Mouse (Mus musculus) intestine, embryonic 15.5 days (tissue): ENCODE measurements around the gene Mmd2. TPM values are rescaled to one million over a fixed set of nuclear protein-coding genes. Genes with fewer than 3 reads are reported as not detected.
A peak's percentile ranks its signal among the peaks of the same experiment; 100 is the strongest.

Source experiments
- ATAC-seq: fragments of 200-750 bp; cut with Nextera tagmentation; 2 replicates; pipeline ENCODE4 v1.8.0; 2017; ENCODE audit warnings: moderate TSS enrichment, moderate library complexity
- H3K27ac ChIP-seq: fragments of 300-500 bp; sonication (generic); 2 replicates; pipeline ENCODE4 v1.5.1; 2015; ENCODE audit warnings: mild to moderate bottlenecking, inconsistent platforms
- H3K27me3 ChIP-seq: fragments of 300-500 bp; sonication (generic); replicated peaks from 2 replicates; pipeline ENCODE4 v1.6.1; 2015; ENCODE audit warnings: inconsistent platforms
- H3K36me3 ChIP-seq: fragments of 300-500 bp; sonication (generic); 2 replicates; pipeline ENCODE4 v1.6.1; 2015; ENCODE audit warnings: inconsistent platforms
- H3K4me1 ChIP-seq: fragments of 300-500 bp; sonication (generic); replicated peaks from 2 replicates; pipeline ENCODE4 v1.6.1; 2015; ENCODE audit warnings: inconsistent platforms
- H3K4me2 ChIP-seq: fragments of 300-500 bp; sonication (generic); replicated peaks from 2 replicates; pipeline ENCODE4 v1.6.1; 2015; ENCODE audit warnings: mild to moderate bottlenecking, inconsistent platforms
- H3K4me3 ChIP-seq: fragments of 300-500 bp; sonication (generic); replicated peaks from 2 replicates; pipeline ENCODE4 v1.5.1; 2015; ENCODE audit warnings: inconsistent platforms
- H3K9ac ChIP-seq: fragments of 300-500 bp; sonication (generic); 2 replicates; pipeline ENCODE4 v1.6.1; 2015; ENCODE audit warnings: inconsistent platforms
- H3K9me3 ChIP-seq: fragments of 300-500 bp; sonication (generic); 2 replicates; pipeline ENCODE4 v1.6.1; 2016; ENCODE audit warnings: inconsistent platforms
- WGBS: fragments of 180-500 bp; shearing (Covaris S2); methylation state at CpG from one replicate; pipeline ENCODE4 v1.1.7; 2015; 5-methylcytosine and 5-hydroxymethylcytosine counted together
- polyA plus RNA-seq: library from polyadenylated mRNA; unstranded; fragments of >200 nt; fragmentation: Nextera tagmentation; extraction: Ambion mirVana; gene quantifications from 2 replicates; pipeline ENCODE4 v1.2.1, GENCODE M21; 2015

The Mmd2 gene
- 1.7 and 2.0 TPM in 2 replicates for polyA plus RNA-seq

GRCm38 (mm10) chr5:142608259-142608988, at the start of gene Mmd2:
Gene Mmd2, minus strand, starts transcription at chr5:142608800.
- Histone ChIP-seq H3K4me3 (peak within 1 kb of the TSS; percentile 35), H3K36me3 (no peaks in the 10 kb centered on the region), H3K27ac (no peak within 1 kb of the TSS), H3K9ac (peak within 1 kb of the TSS; percentile 14), H3K4me1 (peaks cover 9% of the 10 kb centered on the region; the same call in 1 of the 2 replicates), H3K9me3 (no peaks in the 10 kb centered on the region), H3K27me3 (peaks cover 14% of the 10 kb centered on the region; the same call in 1 of the 2 replicates), H3K4me2 (peak within 1 kb of the TSS; percentile 80)
- WGBS, result 3% methylated on average over 42 of the region's 42 CpGs
- ATAC-seq, result peak; percentile 47; the same call in 1 of the 2 replicates

- H3K9ac ChIP-seq, result no peak overlapping the region
- 66% methylated on average over 4 of the region's 4 CpGs for WGBS
- H3K4me2 ChIP-seq, result no peak overlapping the region
- no peak for ATAC-seq
- no peaks in the 10 kb centered on the region for H3K9me3 ChIP-seq
- H3K4me1 ChIP-seq, result peaks cover 10% of the 10 kb centered on the region; the same call in 1 of the 2 replicates
- no peaks in the 10 kb centered on the region for H3K27me3 ChIP-seq
- no peak overlapping the region for H3K27ac ChIP-seq
- H3K4me3 ChIP-seq, result no peak overlapping the region
- H3K36me3 ChIP-seq, result peaks cover 14% of the 10 kb centered on the region; the same call in 1 of the 2 replicates
These were observed 43.7 kb upstream of the Mmd2 start for GRCm38 (mm10) chr5:142652266-142652665.

- H3K36me3 ChIP-seq, result peaks cover 3% of the 10 kb centered on the region; the same call in 1 of the 2 replicates
- H3K27ac ChIP-seq, result no peak overlapping the region
- H3K9ac ChIP-seq, result no peak overlapping the region
- peak; percentile 93 for ATAC-seq
- peaks cover 10% of the 10 kb centered on the region; the same call in 1 of the 2 replicates for H3K4me1 ChIP-seq
- H3K4me3 ChIP-seq, result no peak overlapping the region
- 61% methylated on average over 6 of the region's 6 CpGs for WGBS
- H3K9me3 ChIP-seq, result no peaks in the 10 kb centered on the region
- no peaks in the 10 kb centered on the region for H3K27me3 ChIP-seq
- H3K4me2 ChIP-seq, result no peak overlapping the region
These were observed 42.3 kb upstream of the Mmd2 start for GRCm38 (mm10) chr5:142650794-142651497.

GRCm38 (mm10) chr5:142650390-142650789, 41.8 kb upstream of the Mmd2 start:
- Histone ChIP-seq H3K27me3 (no peaks in the 10 kb centered on the region), H3K36me3 (no peaks in the 10 kb centered on the region), H3K27ac (peak overlapping the region; percentile 41; the same call in 1 of the 2 replicates), H3K4me2 (no peak overlapping the region), H3K4me3 (no peak overlapping the region), H3K4me1 (peaks cover 10% of the 10 kb centered on the region; the same call in 1 of the 2 replicates), H3K9me3 (no peaks in the 10 kb centered on the region), H3K9ac (no peak overlapping the region)
- peak; percentile 19; the same call in 1 of the 2 replicates for ATAC-seq
- WGBS, result 53% methylated on average over 3 of the region's 3 CpGs

- H3K9ac ChIP-seq, result no peak overlapping the region
- no peak overlapping the region for H3K4me3 ChIP-seq
- H3K4me1 ChIP-seq, result peaks cover 10% of the 10 kb centered on the region; the same call in 1 of the 2 replicates
- ATAC-seq, result no peak
- H3K4me2 ChIP-seq, result no peak overlapping the region
- H3K9me3 ChIP-seq, result no peaks in the 10 kb centered on the region
- no peaks in the 10 kb centered on the region for H3K27me3 ChIP-seq
- no peak overlapping the region for H3K27ac ChIP-seq
- peaks cover 4% of the 10 kb centered on the region; the same call in 1 of the 2 replicates for H3K36me3 ChIP-seq
- 83% methylated on average over 4 of the region's 4 CpGs for WGBS
These were observed 41.0 kb upstream of the Mmd2 start for GRCm38 (mm10) chr5:142649460-142650050.

- Histone ChIP-seq H3K27me3 (no peaks in the 10 kb centered on the region), H3K9me3 (no peaks in the 10 kb centered on the region), H3K4me1 (peaks cover 10% of the 10 kb centered on the region; the same call in 1 of the 2 replicates), H3K4me2 (no peak overlapping the region), H3K4me3 (no peak overlapping the region), H3K9ac (no peak overlapping the region), H3K27ac (no peak overlapping the region), H3K36me3 (peaks cover 4% of the 10 kb centered on the region; the same call in 1 of the 2 replicates)
- no peak for ATAC-seq
- WGBS, result 83% methylated on average over 7 of the region's 7 CpGs
These were observed 39.6 kb upstream of the Mmd2 start for GRCm38 (mm10) chr5:142648162-142648561.

GRCm38 (mm10) chr5:142641331-142642051, 32.9 kb upstream of the Mmd2 start:
- H3K9me3 ChIP-seq, result no peaks in the 10 kb centered on the region
- no peak overlapping the region for H3K9ac ChIP-seq
- no peak overlapping the region for H3K4me3 ChIP-seq
- H3K27me3 ChIP-seq, result no peaks in the 10 kb centered on the region
- no peak overlapping the region for H3K4me2 ChIP-seq
- WGBS, result 85% methylated on average over 6 of the region's 6 CpGs
- H3K4me1 ChIP-seq, result no peaks in the 10 kb centered on the region
- ATAC-seq, result no peak
- no peak overlapping the region for H3K27ac ChIP-seq
- peaks cover 4% of the 10 kb centered on the region for H3K36me3 ChIP-seq

- H3K4me1 ChIP-seq, result no peaks in the 10 kb centered on the region
- H3K27ac ChIP-seq, result no peak overlapping the region
- H3K36me3 ChIP-seq, result peaks cover 4% of the 10 kb centered on the region
- H3K9me3 ChIP-seq, result no peaks in the 10 kb centered on the region
- no peak overlapping the region for H3K4me2 ChIP-seq
- no peaks in the 10 kb centered on the region for H3K27me3 ChIP-seq
- no peak overlapping the region for H3K4me3 ChIP-seq
- H3K9ac ChIP-seq, result no peak overlapping the region
- WGBS, result 81% methylated on average over 5 of the region's 5 CpGs
- ATAC-seq, result peak; percentile 77
These were observed 31.5 kb upstream of the Mmd2 start for GRCm38 (mm10) chr5:142640088-142640487.

GRCm38 (mm10) chr5:142637823-142638222, 29.2 kb upstream of the Mmd2 start:
- no peak overlapping the region for H3K4me2 ChIP-seq
- WGBS, result 92% methylated on average over 5 of the region's 5 CpGs
- no peak overlapping the region for H3K9ac ChIP-seq
- H3K36me3 ChIP-seq, result peaks cover 7% of the 10 kb centered on the region
- ATAC-seq, result no peak; the same call in 1 of the 2 replicates
- H3K9me3 ChIP-seq, result no peaks in the 10 kb centered on the region
- no peak overlapping the region for H3K27ac ChIP-seq
- no peaks in the 10 kb centered on the region for H3K27me3 ChIP-seq
- H3K4me1 ChIP-seq, result no peaks in the 10 kb centered on the region
- H3K4me3 ChIP-seq, result no peak overlapping the region

GRCm38 (mm10) chr5:142630224-142630623, 21.6 kb upstream of the Mmd2 start:
- no peak for ATAC-seq
- H3K27ac ChIP-seq, result 0 out of 2 replicates have a peak overlapping the region, but pooled peaks have one; percentile 81
- no peaks in the 10 kb centered on the region for H3K27me3 ChIP-seq
- WGBS, result 9% methylated on average over 6 of the region's 6 CpGs
- peak overlapping the region; percentile 92 for H3K9ac ChIP-seq
- H3K9me3 ChIP-seq, result no peaks in the 10 kb centered on the region
- peak overlapping the region; percentile 96 for H3K4me3 ChIP-seq
- H3K36me3 ChIP-seq, result peaks cover 7% of the 10 kb centered on the region
- peak overlapping the region; percentile 89 for H3K4me2 ChIP-seq
- H3K4me1 ChIP-seq, result peaks cover 10% of the 10 kb centered on the region

GRCm38 (mm10) chr5:142629663-142630025, 21.0 kb upstream of the Mmd2 start:
- peak overlapping the region; percentile 81 for H3K27ac ChIP-seq
- H3K27me3 ChIP-seq, result no peaks in the 10 kb centered on the region
- peak; percentile 64; the same call in 1 of the 2 replicates for ATAC-seq
- peak overlapping the region; percentile 92 for H3K9ac ChIP-seq
- no peaks in the 10 kb centered on the region for H3K9me3 ChIP-seq
- peak overlapping the region; percentile 96 for H3K4me3 ChIP-seq
- peak overlapping the region; percentile 89 for H3K4me2 ChIP-seq
- peaks cover 10% of the 10 kb centered on the region for H3K4me1 ChIP-seq
- peaks cover 7% of the 10 kb centered on the region for H3K36me3 ChIP-seq
- WGBS, result 0% methylated on average over 40 of the region's 41 CpGs
